Mouse (Mus musculus) left cerebral cortex, adult 8-10 months (tissue): Measurements from ENCODE around the gene Slc51a. TPM values are rescaled to one million over a fixed set of nuclear protein-coding genes. Genes with fewer than 3 reads are reported as not detected.

Source experiments
- DNase-seq, 2 experiments: peaks; one replicate each; pipeline ENCODE4 v3.0.0; 2022; ENCODE audit warnings: low spot score in 2 of 2
- total RNA-seq, 4 experiments: library from RNA; stranded (reverse); gene quantifications; 2 replicates each; pipeline ENCODE4 v1.2.4; 2022

The Slc51a gene
- total RNA-seq, 4 experiments from 2014 or later: not detected

DNA sequence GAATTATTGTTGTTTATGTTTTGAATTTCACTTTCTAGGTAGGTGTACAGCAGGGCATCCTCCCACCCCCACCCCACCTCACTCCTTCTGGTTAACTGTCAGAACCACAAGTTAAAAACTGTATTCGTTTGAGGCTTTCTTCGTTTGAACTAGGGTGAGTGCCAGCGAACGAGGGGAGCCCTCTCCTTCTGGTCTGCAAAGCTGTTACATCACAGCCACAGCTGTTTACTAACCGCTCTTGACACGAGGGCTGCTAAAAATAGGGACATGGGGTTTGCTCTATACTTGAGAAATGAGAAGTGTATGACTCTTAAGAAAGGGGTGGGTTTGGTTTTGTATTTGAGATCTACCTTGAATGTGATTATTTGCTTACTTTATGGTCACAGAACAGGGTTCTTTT, 53.6 kb downstream of the Slc51a start:
- no peak for DNase-seq

DNA sequence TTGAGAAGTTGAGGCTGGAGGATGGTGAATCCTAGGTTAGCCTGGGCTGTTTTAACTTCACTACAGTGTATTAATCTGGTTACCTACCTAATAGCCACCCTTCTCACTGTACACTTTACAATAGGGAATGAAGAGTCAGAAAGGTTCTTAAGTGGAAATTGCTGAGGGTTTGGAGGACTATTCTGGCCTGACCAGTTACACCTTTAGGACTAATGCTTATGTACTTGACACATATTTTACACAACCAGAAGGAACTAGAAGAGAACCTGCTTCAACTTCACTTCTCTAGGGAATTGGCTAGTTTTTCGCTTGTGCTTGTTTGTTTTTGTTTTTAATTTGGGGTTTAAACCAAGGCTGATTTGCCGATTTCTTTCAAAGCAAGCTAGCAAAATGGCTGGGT, 54.5 kb downstream of the Slc51a start:
- no peak for DNase-seq

GRCm38 (mm10) chr16:32431926-32432325, 55.8 kb downstream of the Slc51a start:
- DNase-seq: no peak

DNA sequence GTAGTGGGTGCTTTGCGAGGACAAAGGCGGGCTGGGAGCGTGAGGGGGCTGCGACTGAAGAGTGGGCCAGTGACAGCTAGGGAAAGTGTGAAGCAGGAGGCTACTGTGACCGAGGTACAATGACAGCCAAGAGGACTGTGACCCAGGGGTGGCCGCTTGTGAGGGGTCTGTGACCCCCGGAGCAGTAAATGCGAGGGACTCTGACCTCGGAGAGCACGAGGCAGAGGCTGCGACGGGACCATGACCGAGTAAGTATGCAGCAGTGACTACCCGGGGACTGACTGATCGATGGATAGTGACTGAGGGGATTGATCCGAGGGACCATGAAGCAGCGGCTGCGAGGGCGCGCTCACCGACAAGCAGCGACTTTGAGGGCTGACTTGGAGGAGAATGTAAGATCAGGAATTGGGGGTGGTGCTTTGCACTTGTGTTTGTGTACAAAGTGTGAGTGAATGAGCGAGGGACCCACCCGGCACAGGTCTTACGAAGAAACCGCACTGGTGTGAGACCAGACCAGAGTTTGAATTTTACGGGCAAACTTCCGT, 56.6 kb downstream of the Slc51a start:
- DNase-seq: no peak

DNA sequence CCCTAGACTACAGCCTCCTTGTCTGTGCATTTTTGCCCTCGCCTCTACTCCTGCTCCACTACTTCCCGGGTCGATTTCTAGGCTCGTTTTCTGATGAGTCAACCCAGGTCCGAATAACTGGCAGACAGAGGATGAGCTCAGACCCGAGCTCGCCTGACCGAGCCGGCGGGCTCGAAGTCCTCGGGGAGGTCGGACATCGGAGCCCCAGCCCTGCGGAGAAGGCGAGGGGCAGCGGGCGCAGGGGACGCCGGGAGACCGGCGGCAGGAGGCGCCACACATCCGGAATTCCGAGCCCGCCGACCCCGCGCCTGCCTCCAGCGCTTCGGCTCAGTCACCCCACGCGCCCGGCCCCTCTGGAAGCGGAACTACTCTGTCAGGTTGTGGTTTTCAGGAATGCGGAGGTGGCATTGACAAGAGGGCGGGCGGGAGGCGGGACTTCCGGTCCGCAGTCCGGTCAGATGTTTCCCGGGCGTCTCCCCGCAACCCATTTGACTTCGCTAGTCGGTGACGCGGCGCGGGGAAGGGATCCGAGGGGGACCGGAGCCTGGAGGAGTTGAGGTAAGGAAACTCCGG, 57.1 kb downstream of the Slc51a start, which contains the start of gene Pcyt1a:
Gene Pcyt1a, plus strand, starts transcription at position 448 of the 573 bp plus-strand sequence.
- peak; percentile 78 to 89 for DNase-seq

- no peak for DNase-seq
Measured at GRCm38 (mm10) chr16:32427506-32427905, 60.2 kb downstream of the Slc51a start.

Other genes with a start within 250 kb of the Slc51a start
- gene Fbxo45, start 240.7 kb downstream of the Slc51a start, total RNA-seq: 10 to 100 TPM; 42.5 to 44.2 (median 43.9) TPM
- gene Wdr53, start 240.7 kb downstream of the Slc51a start, total RNA-seq: 10 to 100 TPM in 3 of 4 experiments, 1 to 10 TPM in 1; 9.8 to 14.5 (median 12.9) TPM
- gene Smco1, start 216.4 kb downstream of the Slc51a start, total RNA-seq: under 1 TPM; 0.25 to 0.62 (median 0.36) TPM
- gene Rnf168, start 210.4 kb downstream of the Slc51a start, total RNA-seq: 10 to 100 TPM; 25.0 to 28.0 (median 26.0) TPM
- 10 to 100 TPM; 50.1 to 58.7 (median 53.2) TPM for gene Ubxn7, start 155.6 kb downstream of the Slc51a start, total RNA-seq
- under 1 TPM in 1 of 4 experiments, not detected in 3; 0.27 TPM for gene Tm4sf19, start 87.4 kb downstream of the Slc51a start, total RNA-seq
- 10 to 100 TPM; 17.5 to 21.3 (median 20.0) TPM for gene Tctex1d2, start 68.2 kb downstream of the Slc51a start, total RNA-seq
- 10 to 100 TPM; 40.0 to 46.7 (median 43.6) TPM for gene Pcyt1a, start 57.0 kb downstream of the Slc51a start, total RNA-seq
- gene Zdhhc19, start 8.4 kb upstream of the Slc51a start, total RNA-seq: not detected
- gene Tfrc, start 121.0 kb upstream of the Slc51a start, total RNA-seq: 10 to 100 TPM; 70.9 to 85.1 (median 81.6) TPM
- gene Tnk2, start 156.0 kb upstream of the Slc51a start, total RNA-seq: 100 to 1,000 TPM; 243 to 266 (median 252) TPM
- gene Muc4, start 248.0 kb upstream of the Slc51a start, total RNA-seq: under 1 TPM in 1 of 4 experiments, not detected in 3; 0.05 TPM